In genomic region chr13:15585941-15586340, GRCm38 (mm10) we compare ENCODE assay signal across 23 mouse cellular contexts.
"Had no signal": no experiment of that assay in that cellular context is flagged by ENCODE, and none has a peak within 500 bp of the region (broad histone marks: within the 10 kb centered on the region; RNA-seq: fewer than 3 reads in every experiment).

No protein-coding gene starts in this region.

- ATAC-seq: liver, embryonic 12.5 days; midbrain, embryonic 13.5 days; midbrain, embryonic 16.5 days had no signal

- H3K4me2 ChIP-seq: kidney, embryonic 15.5 days; limb, embryonic 13.5 days; liver, embryonic 12.5 days; liver, embryonic 15.5 days; lung, embryonic 15.5 days; midbrain, embryonic 13.5 days had no signal

- H3K36me3 ChIP-seq: kidney, embryonic 15.5 days; liver, embryonic 12.5 days; liver, embryonic 15.5 days; lung, embryonic 15.5 days; midbrain, embryonic 13.5 days had no signal

- H3K27ac ChIP-seq: kidney, embryonic 15.5 days; limb, embryonic 10.5 days; limb, embryonic 13.5 days; liver, embryonic 12.5 days; liver, embryonic 15.5 days; lung, embryonic 15.5 days; midbrain, embryonic 10.5 days; midbrain, embryonic 13.5 days; stomach, postnatal 0 days had no signal

- DNase-seq: kidney, postnatal 10 days; kidney, postnatal 4 days; liver; lung, adult 18-20 months; lung, postnatal 10 days; lung, postnatal 36 days; right cerebral cortex, adult 18-20 months; right cerebral cortex, postnatal 14 days; right cerebral cortex, postnatal 4 days; thymus, adult 2 months; thymus, postnatal 14 days; thymus, postnatal 4 days had no signal

- H3K27me3 ChIP-seq: kidney, embryonic 15.5 days; limb, embryonic 13.5 days; liver, embryonic 12.5 days; liver, embryonic 15.5 days; lung, embryonic 15.5 days; megakaryocyte, embryonic 14.5 days; midbrain, embryonic 13.5 days had no signal

- H3K9me3 ChIP-seq: kidney, embryonic 15.5 days; limb, embryonic 10.5 days; limb, embryonic 13.5 days; liver, embryonic 12.5 days; liver, embryonic 15.5 days; lung, embryonic 15.5 days; midbrain, embryonic 10.5 days; midbrain, embryonic 13.5 days had no signal

- H3K9ac ChIP-seq: kidney, embryonic 15.5 days; limb, embryonic 13.5 days; liver, embryonic 12.5 days; liver, embryonic 15.5 days; lung, embryonic 15.5 days; midbrain, embryonic 13.5 days had no signal

- H3K4me3 ChIP-seq: kidney, embryonic 15.5 days; limb, embryonic 10.5 days; limb, embryonic 13.5 days; liver, embryonic 12.5 days; liver, embryonic 15.5 days; lung, embryonic 15.5 days; megakaryocyte, embryonic 14.5 days; midbrain, embryonic 10.5 days; midbrain, embryonic 13.5 days had no signal

- H3K4me1 ChIP-seq: liver, embryonic 15.5 days; midbrain, embryonic 13.5 days had no signal
